Mouse (Mus musculus): ENCODE results near the gene Mylk3.

- TF ChIP-seq CTCF (IDR thresholded peaks at IDR 0.05; ENCODE audit: insufficient read depth, low read depth, low read length) (no peak), POLR2A (IDR thresholded peaks at IDR 0.05; ENCODE audit: insufficient read depth, low read depth, low read length) (no peak)
Observed at GRCm38 (mm10) chr8:85427026-85427425, 40.9 kb upstream of the Mylk3 start.
